Mouse (Mus musculus) kidney, embryonic 15.5 days (tissue): ENCODE results near the gene Cnot11. TPM values are rescaled to one million over a fixed set of nuclear protein-coding genes. Genes with fewer than 3 reads are reported as not detected.
"Not testable (repeated sequence)": the region's sequence is repeated elsewhere in the genome, so short reads cannot be mapped to it uniquely, and the experiment has no call there.

Source experiments
- ATAC-seq: fragments of 200-750 bp; cut with Nextera tagmentation; replicated peaks from 2 replicates; pipeline ENCODE4 v1.8.0; 2017; ENCODE audit warnings: moderate TSS enrichment; ENCODE audit not compliant: low FRiP score
- H3K27ac ChIP-seq: fragments of 300-500 bp; sonication (generic); 2 replicates; pipeline ENCODE4 v1.5.1; 2015; ENCODE audit warnings: mild to moderate bottlenecking, inconsistent platforms
- H3K27me3 ChIP-seq: fragments of 300-500 bp; sonication (generic); 2 replicates; pipeline ENCODE4 v1.6.1; 2015; ENCODE audit warnings: inconsistent platforms
- H3K36me3 ChIP-seq: fragments of 300-500 bp; sonication (generic); 2 replicates; pipeline ENCODE4 v1.6.1; 2015; ENCODE audit warnings: inconsistent platforms
- H3K4me1 ChIP-seq: fragments of 300-500 bp; sonication (generic); 2 replicates; pipeline ENCODE4 v1.6.1; 2015; ENCODE audit warnings: inconsistent platforms
- H3K4me2 ChIP-seq: fragments of 300-500 bp; sonication (generic); 2 replicates; pipeline ENCODE4 v1.6.1; 2015; ENCODE audit warnings: moderate library complexity, mild to moderate bottlenecking, inconsistent platforms
- H3K4me3 ChIP-seq: fragments of 300-500 bp; sonication (generic); replicated peaks from 2 replicates; pipeline ENCODE4 v1.5.1; 2015; ENCODE audit warnings: mild to moderate bottlenecking, inconsistent platforms
- H3K9ac ChIP-seq: fragments of 300-500 bp; sonication (generic); 2 replicates; pipeline ENCODE4 v1.6.1; 2015; ENCODE audit warnings: mild to moderate bottlenecking, inconsistent platforms
- H3K9me3 ChIP-seq: fragments of 300-500 bp; sonication (generic); replicated peaks from 2 replicates; pipeline ENCODE4 v1.6.1; 2016; ENCODE audit warnings: inconsistent platforms
- WGBS: fragments of 180-500 bp; shearing (Covaris S2); methylation state at CpG from one replicate; pipeline ENCODE4 v1.1.7; 2015; ENCODE audit warnings: mixed read lengths; 5-methylcytosine and 5-hydroxymethylcytosine counted together
- polyA plus RNA-seq: library from polyadenylated mRNA; unstranded; fragments of >200 nt; fragmentation: Nextera tagmentation; extraction: Ambion mirVana; gene quantifications from 2 replicates; pipeline ENCODE4 v1.2.1, GENCODE M21; 2015

Gene Cnot11
- polyA plus RNA-seq, 1 experiment from 2014 or later = 24.4 TPM

GRCm38 (mm10) chr1:39590193-39590592 is 55.4 kb downstream of the Cnot11 start:
- H3K4me2 ChIP-seq = no peak overlapping the region
- H3K4me1 ChIP-seq = no peaks in the 10 kb centered on the region
- no peaks in the 10 kb centered on the region for H3K27me3 ChIP-seq
- no peaks in the 10 kb centered on the region for H3K36me3 ChIP-seq
- no peaks in the 10 kb centered on the region for H3K9me3 ChIP-seq
- no peak for ATAC-seq
- WGBS = 78% methylated on average over 5 of the region's 5 CpGs
- H3K4me3 ChIP-seq = no peak overlapping the region
- no peak overlapping the region for H3K27ac ChIP-seq
- no peak overlapping the region for H3K9ac ChIP-seq

- H3K36me3 ChIP-seq, H3K27me3 ChIP-seq, ATAC-seq, H3K9ac ChIP-seq, H3K4me3 ChIP-seq, H3K4me1 ChIP-seq, H3K4me2 ChIP-seq, H3K9me3 ChIP-seq, H3K27ac ChIP-seq: not testable (repeated sequence)
- 67% methylated on average over 1 of the region's 1 CpGs for WGBS
Observed at GRCm38 (mm10) chr1:39591557-39591956, 56.8 kb downstream of the Cnot11 start.

- Histone ChIP-seq H3K4me3 (no peak overlapping the region), H3K27ac (no peak overlapping the region), H3K27me3 (no peaks in the 10 kb centered on the region), H3K9ac (no peak overlapping the region), H3K4me2 (no peak overlapping the region), H3K9me3 (no peaks in the 10 kb centered on the region), H3K36me3 (no peaks in the 10 kb centered on the region), H3K4me1 (no peaks in the 10 kb centered on the region)
- 0 out of 2 replicates have a peak, but pooled peaks have one; percentile 33 for ATAC-seq
- WGBS = 73% methylated on average over 4 of the region's 4 CpGs
Observed at GRCm38 (mm10) chr1:39592090-39592489, 57.3 kb downstream of the Cnot11 start.

- H3K27me3 ChIP-seq = no peaks in the 10 kb centered on the region
- H3K4me3 ChIP-seq = no peak overlapping the region
- no peaks in the 10 kb centered on the region for H3K9me3 ChIP-seq
- 63% methylated on average over 10 of the region's 10 CpGs for WGBS
- H3K9ac ChIP-seq = no peak overlapping the region
- H3K4me1 ChIP-seq = no peaks in the 10 kb centered on the region
- H3K27ac ChIP-seq = no peak overlapping the region
- no peak overlapping the region for H3K4me2 ChIP-seq
- H3K36me3 ChIP-seq = no peaks in the 10 kb centered on the region
- no peak for ATAC-seq
Observed at GRCm38 (mm10) chr1:39593836-39594235, 59.0 kb downstream of the Cnot11 start.

Other genes starting within 250 kb of the Cnot11 start
- gene Rpl31, start 167.2 kb upstream of the Cnot11 start, polyA plus RNA-seq = 579 and 581 TPM in 2 replicates
- 9.9 and 10.4 TPM in 2 replicates for gene Tbc1d8, start 56.2 kb upstream of the Cnot11 start, polyA plus RNA-seq
- 31.9 and 33.3 TPM in 2 replicates for gene Rnf149, start 42.4 kb downstream of the Cnot11 start, polyA plus RNA-seq
- gene Creg2, start 116.5 kb downstream of the Cnot11 start, polyA plus RNA-seq = 0.08 and 0.18 TPM in 2 replicates
- gene Rfx8, start 186.0 kb downstream of the Cnot11 start, polyA plus RNA-seq = 0.31 and 0.51 TPM in 2 replicates